In genomic region chr1:169530876-169531701, GRCm38 (mm10) we compare ENCODE assay signal across 8 mouse cellular contexts. TPM values are rescaled to one million over a fixed set of nuclear protein-coding genes. Genes with fewer than 3 reads are reported as not detected.
DNase-seq lines count a peak whose midpoint lies in the region; ATAC-seq and TF ChIP-seq lines count a peak whose summit lies in the region.

Gene Nuf2 (minus strand): TSS chr1:169531464.

- H3K4me1 ChIP-seq in forebrain, embryonic 10.5 days: peaks cover 11% of the 10 kb centered on the region
- H3K4me1 ChIP-seq in heart, embryonic 15.5 days (replicated peaks): peaks cover 16% of the 10 kb centered on the region
- H3K4me1 ChIP-seq in liver, embryonic 14.5 days (replicated peaks; ENCODE audit: control insufficient read depth in 2 of 2, insufficient read depth in 2 of 2, low read length in 1 of 2): peaks cover 6% of the 10 kb centered on the region in 2 experiments; a peak in 3 of 4 replicates
- no peaks in the 10 kb centered on the region for H3K4me1 ChIP-seq in neural tube, embryonic 11.5 days (ENCODE audit: control insufficient read depth, insufficient read depth, low read length)
- no peaks in the 10 kb centered on the region for H3K4me1 ChIP-seq in stomach, postnatal 0 days (replicated peaks; ENCODE audit: control insufficient read depth, insufficient read depth)

- under 1% methylated on average over 39 of the region's 39 CpGs for WGBS in forebrain, embryonic 10.5 days
- under 1% methylated on average over 39 of the region's 39 CpGs for WGBS in heart, embryonic 15.5 days
- whole genome bisulfite sequencing in liver, embryonic 14.5 days (ENCODE audit: insufficient replicate concordance): under 1% methylated on average over 39 of the region's 39 CpGs
- WGBS in neural tube, embryonic 11.5 days: under 1% methylated on average over 39 of the region's 39 CpGs
- under 1% methylated on average over 39 of the region's 39 CpGs for WGBS in stomach, postnatal 0 days

- no peaks in the 10 kb centered on the region for H3K9me3 ChIP-seq in forebrain, embryonic 10.5 days
- no peaks in the 10 kb centered on the region for H3K9me3 ChIP-seq in heart, embryonic 15.5 days (replicated peaks)
- H3K9me3 ChIP-seq in liver, embryonic 14.5 days (ENCODE audit: control insufficient read depth, low read length): no peaks in the 10 kb centered on the region
- no peaks in the 10 kb centered on the region for H3K9me3 ChIP-seq in neural tube, embryonic 11.5 days (ENCODE audit: control insufficient read depth, low read length)
- H3K9me3 ChIP-seq in stomach, postnatal 0 days (ENCODE audit: control insufficient read depth, low read length): no peaks in the 10 kb centered on the region

- TF ChIP-seq EP300 in liver, embryonic 14.5 days (IDR thresholded peaks at IDR 0.05; ENCODE audit: low read depth): peak; percentile 65
- peak; percentile 72 for TF ChIP-seq EP300 in stomach, postnatal 0 days (optimal IDR thresholded peaks at IDR 0.05)

- H3K27me3 ChIP-seq in forebrain, embryonic 10.5 days (ENCODE audit: poor library complexity, severe bottlenecking): no peaks in the 10 kb centered on the region
- no peaks in the 10 kb centered on the region for H3K27me3 ChIP-seq in heart, embryonic 15.5 days
- no peaks in the 10 kb centered on the region for H3K27me3 ChIP-seq in liver, embryonic 14.5 days (ENCODE audit: control insufficient read depth, insufficient read depth, low read length)
- no peaks in the 10 kb centered on the region for H3K27me3 ChIP-seq in neural tube, embryonic 11.5 days (ENCODE audit: control insufficient read depth, insufficient read depth, low read length)
- H3K27me3 ChIP-seq in stomach, postnatal 0 days (ENCODE audit: control insufficient read depth, insufficient read depth, low read length): no peaks in the 10 kb centered on the region

- H3K36me3 ChIP-seq in forebrain, embryonic 10.5 days (replicated peaks): peaks cover 31% of the 10 kb centered on the region
- peaks cover 12% of the 10 kb centered on the region; the same call in 1 of the 2 replicates for H3K36me3 ChIP-seq in heart, embryonic 15.5 days
- peaks cover 23% of the 10 kb centered on the region for H3K36me3 ChIP-seq in liver, embryonic 14.5 days (replicated peaks; ENCODE audit: control insufficient read depth, insufficient read depth, low read depth)
- H3K36me3 ChIP-seq in neural tube, embryonic 11.5 days (ENCODE audit: control insufficient read depth, insufficient read depth, low read length): no peaks in the 10 kb centered on the region
- no peaks in the 10 kb centered on the region for H3K36me3 ChIP-seq in stomach, postnatal 0 days (ENCODE audit: control insufficient read depth, insufficient read depth, low read length)

- peak; percentile 98 for DNase-seq in CD8-positive naive resting alpha-beta T cell, adult 2 months (ENCODE audit: low read depth in 2 of 2, low spot score in 2 of 2)
- DNase-seq in c-Kit-positive CD71-negative TER-119-negative erythroid progenitor cells, embryonic 14.5 days (ENCODE audit: low read depth): peak; percentile 98
- DNase-seq in forebrain, embryonic 10.5 days (ENCODE audit: extremely low spot score, low spot score): peak; percentile 94
- peak; percentile 97 to 98 for DNase-seq in kidney, postnatal 25 days
- peak; percentile 98 to 99 (median 98) for DNase-seq in liver, embryonic 14.5 days (ENCODE audit: low read depth in 3 of 3, low spot score in 3 of 3)
- peak; percentile 99 for DNase-seq in neural tube, embryonic 11.5 days (ENCODE audit: low spot score)
- peak; percentile 97 for DNase-seq in stomach, postnatal 0 days (ENCODE audit: low spot score)

- peak within 1 kb of the TSS; percentile 74 for H3K4me3 ChIP-seq in forebrain, embryonic 10.5 days
- H3K4me3 ChIP-seq in heart, embryonic 15.5 days: peak within 1 kb of the TSS; percentile 77
- peak within 1 kb of the TSS; percentile 88 to 98 for H3K4me3 ChIP-seq in liver, embryonic 14.5 days (ENCODE audit: insufficient read depth in 1 of 2, low read depth in 2 of 2, low read length in 2 of 2)
- peak within 1 kb of the TSS; percentile 62 for H3K4me3 ChIP-seq in neural tube, embryonic 11.5 days (ENCODE audit: low read depth, low read length)
- H3K4me3 ChIP-seq in stomach, postnatal 0 days (ENCODE audit: low read depth, low read length): peak within 1 kb of the TSS; percentile 57

- H3K27ac ChIP-seq in forebrain, embryonic 10.5 days: peak within 1 kb of the TSS; percentile 90
- peak within 1 kb of the TSS; percentile 85 for H3K27ac ChIP-seq in heart, embryonic 15.5 days
- peak within 1 kb of the TSS; percentile 91 for H3K27ac ChIP-seq in liver, embryonic 14.5 days
- peak within 1 kb of the TSS; percentile 62; the same call in 1 of the 2 replicates for H3K27ac ChIP-seq in neural tube, embryonic 11.5 days (ENCODE audit: low read depth, low read length)
- H3K27ac ChIP-seq in stomach, postnatal 0 days (replicated peaks): peak within 1 kb of the TSS; percentile 84

- peak; percentile 97 for ATAC-seq in heart, embryonic 15.5 days (replicated peaks; ENCODE audit: insufficient number of reproducible peaks, insufficient read depth, low FRiP score, low read depth)
- peak; percentile 96 for ATAC-seq in liver, embryonic 14.5 days (ENCODE audit: insufficient read depth)
- peak; percentile 97 for ATAC-seq in neural tube, embryonic 11.5 days (ENCODE audit: insufficient read depth, low FRiP score, low TSS enrichment)
- ATAC-seq in stomach, postnatal 0 days (ENCODE audit: low FRiP score, low TSS enrichment): peak; percentile 99

- TF ChIP-seq CTCF in liver, embryonic 14.5 days (IDR thresholded peaks at IDR 0.05; ENCODE audit: low read depth): no peak
- no peak for TF ChIP-seq CTCF in stomach, postnatal 0 days (IDR thresholded peaks at IDR 0.05; ENCODE audit: low read depth)

- H3K9ac ChIP-seq in heart, embryonic 15.5 days: peak within 1 kb of the TSS; percentile 58
- H3K9ac ChIP-seq in liver, embryonic 14.5 days (replicated peaks): peak within 1 kb of the TSS; percentile 93
- peak within 1 kb of the TSS; percentile 62 for H3K9ac ChIP-seq in neural tube, embryonic 11.5 days (ENCODE audit: low read length)
- peak within 1 kb of the TSS; percentile 57; the same call in 1 of the 2 replicates for H3K9ac ChIP-seq in stomach, postnatal 0 days (ENCODE audit: low read length)

- peak within 1 kb of the TSS; percentile 78 for H3K4me2 ChIP-seq in heart, embryonic 15.5 days
- peak within 1 kb of the TSS; percentile 83 for H3K4me2 ChIP-seq in liver, embryonic 14.5 days (ENCODE audit: low read depth)
- H3K4me2 ChIP-seq in neural tube, embryonic 11.5 days (ENCODE audit: low read depth): peak within 1 kb of the TSS; percentile 57
- H3K4me2 ChIP-seq in stomach, postnatal 0 days (replicated peaks; ENCODE audit: low read depth): peak within 1 kb of the TSS; percentile 57

RNA-seq across cellular contexts. Expression of gene Nuf2, which starts in this region (rescaled TPM):
- polyA plus RNA-seq in forebrain, embryonic 10.5 days (2016; fragmentation: Nextera tagmentation; extraction: Ambion mirVana): 95.4 and 96.4 TPM in 2 replicates
- polyA plus RNA-seq in heart, embryonic 15.5 days (2015; fragmentation: Nextera tagmentation; extraction: Ambion mirVana): 41.6 and 44.1 TPM in 2 replicates
- polyA plus RNA-seq in liver, embryonic 14.5 days (2012; rRNA removed): 12.5 and 23.3 TPM in 2 replicates
- 43.3 and 45.4 TPM in 2 replicates for polyA plus RNA-seq in liver, embryonic 14.5 days (2014; fragmentation: Nextera tagmentation; extraction: Ambion mirVana)
- 72.9 and 76.1 TPM in 2 replicates for polyA plus RNA-seq in neural tube, embryonic 11.5 days (2014; fragmentation: Nextera tagmentation; extraction: Ambion mirVana)
- polyA plus RNA-seq in stomach, postnatal 0 days (2015; fragmentation: Nextera tagmentation; extraction: Ambion mirVana): 10.7 and 14.0 TPM in 2 replicates

Comparison
In these comparisons a context has a peak if more than half of its experiments do, and no peak if none do; other contexts are left out.
1. Peak in every context shown above with its lines: DNase-seq, ATAC-seq, H3K4me3 ChIP-seq and H3K27ac ChIP-seq.